Mouse (Mus musculus) brain, embryonic 14.5 days (tissue): Measurements from ENCODE around the gene Galntl6. TPM values are rescaled to one million over a fixed set of nuclear protein-coding genes. Genes with fewer than 3 reads are reported as not detected.
"Not testable (repeated sequence)": the region's sequence is repeated elsewhere in the genome, so short reads cannot be mapped to it uniquely, and the experiment has no call there.

ENCODE experiments used
- DNase-seq: peaks from one replicate; pipeline ENCODE4 v3.0.0-alpha.2; 2011; ENCODE audit warnings: low read depth
- CTCF ChIP-seq: fragments of 200-500 bp; IDR thresholded peaks from 2 replicates; pipeline ENCODE4 v1.5.1; 2012; ENCODE audit warnings: inconsistent platforms, mild to moderate bottlenecking, moderate library complexity, borderline replicate concordance; ENCODE audit not compliant: insufficient read depth, insufficient read length; ENCODE audit errors: extremely low read depth
- POLR2A ChIP-seq: fragments of 200-500 bp; IDR thresholded peaks from 2 replicates; pipeline ENCODE4 v1.6.1; 2012; ENCODE audit warnings: mild to moderate bottlenecking, inconsistent platforms, borderline replicate concordance; ENCODE audit not compliant: poor library complexity, insufficient read depth, insufficient read length, severe bottlenecking; ENCODE audit errors: extremely low read depth
- polyA plus RNA-seq: library from polyadenylated mRNA; depleted of rRNA; stranded (reverse); fragments of >200 nt; gene quantifications from 2 replicates; pipeline ENCODE4 v1.2.3, GENCODE M21; 2012

Gene Galntl6
- polyA plus RNA-seq, 1 experiment: 9.0 TPM

GRCm38 (mm10) chr8:58604751-58605150 lies 307.7 kb downstream of the Galntl6 start:
- no peak for DNase-seq
- TF ChIP-seq POLR2A: no peak
- no peak for TF ChIP-seq CTCF

GRCm38 (mm10) chr8:58597834-58598233 lies 314.6 kb downstream of the Galntl6 start:
- peak; percentile 14 for DNase-seq
- TF ChIP-seq CTCF (no peak), POLR2A (no peak)

- DNase-seq: peak; percentile 61
- TF ChIP-seq POLR2A (no peak), CTCF (no peak)
Observed at GRCm38 (mm10) chr8:58575346-58575745, 337.1 kb downstream of the Galntl6 start.

GRCm38 (mm10) chr8:58568086-58568485 lies 344.4 kb downstream of the Galntl6 start:
- no peak for TF ChIP-seq CTCF
- TF ChIP-seq POLR2A: no peak
- no peak for DNase-seq

- TF ChIP-seq CTCF (peak; percentile 60; the same call in 1 of the 2 replicates), POLR2A (no peak)
- DNase-seq: peak; percentile 85
Observed at GRCm38 (mm10) chr8:58566115-58566514, 346.3 kb downstream of the Galntl6 start.

- TF ChIP-seq POLR2A (no peak), CTCF (no peak)
- DNase-seq: no peak
Observed at GRCm38 (mm10) chr8:58535781-58536180, 376.7 kb downstream of the Galntl6 start.

GRCm38 (mm10) chr8:58534631-58535030 lies 377.8 kb downstream of the Galntl6 start:
- TF ChIP-seq POLR2A: no peak
- TF ChIP-seq CTCF: no peak

GRCm38 (mm10) chr8:58523443-58523842 lies 389.0 kb downstream of the Galntl6 start:
- TF ChIP-seq POLR2A (no peak), CTCF (no peak)
- no peak for DNase-seq

More at GRCm38 (mm10) chr8:58534631-58535030, 377.8 kb downstream of the Galntl6 start:
- no peak for DNase-seq

- peak; percentile 28 for DNase-seq
Observed at GRCm38 (mm10) chr8:58521932-58522331, 390.5 kb downstream of the Galntl6 start.

GRCm38 (mm10) chr8:58510516-58510915 lies 401.9 kb downstream of the Galntl6 start:
- DNase-seq: no peak
- TF ChIP-seq CTCF (no peak), POLR2A (no peak)

More at GRCm38 (mm10) chr8:58521932-58522331, 390.5 kb downstream of the Galntl6 start:
- TF ChIP-seq CTCF (no peak), POLR2A (no peak)

GRCm38 (mm10) chr8:58509051-58509450 lies 403.4 kb downstream of the Galntl6 start:
- no peak for TF ChIP-seq POLR2A
- no peak for TF ChIP-seq CTCF
- DNase-seq: no peak

GRCm38 (mm10) chr8:58487099-58487498 lies 425.3 kb downstream of the Galntl6 start:
- DNase-seq: peak; percentile 56
- TF ChIP-seq POLR2A: no peak
- TF ChIP-seq CTCF: no peak

GRCm38 (mm10) chr8:58463342-58463741 lies 449.1 kb downstream of the Galntl6 start:
- not testable (repeated sequence) for DNase-seq

GRCm38 (mm10) chr8:58442696-58443095 lies 469.7 kb downstream of the Galntl6 start:
- DNase-seq: peak; percentile 42

More at GRCm38 (mm10) chr8:58442696-58443095, 469.7 kb downstream of the Galntl6 start:
- TF ChIP-seq CTCF (no peak), POLR2A (no peak)
